Mouse (Mus musculus) MEL (cell line): ENCODE results near the gene Dsn1.

Experiments used
- E2F4 ChIP-seq: IDR thresholded peaks from 2 replicates; pipeline ENCODE4 v1.6.1; 2011; ENCODE audit warnings: low read depth, low read length, improper control_type of control experiment, borderline replicate concordance
- KAT2A ChIP-seq: conservative IDR thresholded peaks from 2 replicates; pipeline ENCODE4 v1.6.1; 2012; ENCODE audit warnings: low read depth, low read length, improper control_type of control experiment, inconsistent platforms
- TAL1 ChIP-seq: IDR thresholded peaks from 2 replicates; pipeline ENCODE4 v1.6.1; 2012; ENCODE audit warnings: mild to moderate bottlenecking, inconsistent platforms, low read length, moderate library complexity, mixed read lengths

DNA sequence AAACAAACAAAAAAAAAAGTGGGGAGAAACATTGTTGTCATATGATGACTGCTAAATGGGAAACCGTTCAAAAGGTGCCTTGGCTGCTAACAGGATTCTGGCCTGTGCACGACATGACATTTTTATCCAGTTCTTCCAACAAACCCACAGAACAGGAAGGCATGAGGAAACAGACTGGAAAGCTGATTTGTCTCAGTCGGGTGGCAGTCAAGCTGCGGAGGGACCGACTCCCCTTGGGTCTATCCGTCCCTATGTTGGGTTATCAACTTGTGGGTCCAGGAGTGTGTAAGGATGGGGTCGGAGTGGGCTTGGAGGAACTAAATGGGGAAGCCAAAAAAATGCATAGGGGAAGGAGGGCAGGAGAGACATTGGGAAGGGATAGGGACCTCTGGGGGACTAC lies 34.5 kb upstream of the Dsn1 start:
- TF ChIP-seq KAT2A (no peak), TAL1 (no peak), E2F4 (no peak)
